Mouse (Mus musculus): ENCODE measurements around the gene Atp2a1.
A peak's percentile ranks its signal among the peaks of the same experiment; 100 is the strongest.
"Not testable (repeated sequence)": the region's sequence is repeated elsewhere in the genome, so short reads cannot be mapped to it uniquely, and the experiment has no call there.

Atp2a1 gene

DNA sequence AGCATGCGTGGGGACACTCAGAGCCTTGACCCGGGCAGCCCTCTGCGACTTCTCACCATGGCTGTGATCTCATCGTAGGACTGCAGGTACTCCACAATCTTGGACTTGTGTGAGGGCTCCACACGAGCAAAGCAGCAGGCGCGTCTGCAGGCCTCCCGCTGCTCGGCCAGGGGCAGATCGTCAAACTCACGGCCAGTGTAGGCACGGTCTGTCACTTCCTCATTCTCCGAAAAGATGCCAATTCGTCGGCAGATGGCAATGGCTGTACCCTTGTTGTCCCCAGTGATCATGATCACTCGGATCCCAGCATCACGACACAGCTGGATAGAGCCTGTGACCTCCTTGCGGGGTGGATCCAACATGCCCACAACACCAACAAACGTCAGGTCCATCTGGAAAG is 14.4 kb downstream of the Atp2a1 start:
- DNase-seq = no peak

DNA sequence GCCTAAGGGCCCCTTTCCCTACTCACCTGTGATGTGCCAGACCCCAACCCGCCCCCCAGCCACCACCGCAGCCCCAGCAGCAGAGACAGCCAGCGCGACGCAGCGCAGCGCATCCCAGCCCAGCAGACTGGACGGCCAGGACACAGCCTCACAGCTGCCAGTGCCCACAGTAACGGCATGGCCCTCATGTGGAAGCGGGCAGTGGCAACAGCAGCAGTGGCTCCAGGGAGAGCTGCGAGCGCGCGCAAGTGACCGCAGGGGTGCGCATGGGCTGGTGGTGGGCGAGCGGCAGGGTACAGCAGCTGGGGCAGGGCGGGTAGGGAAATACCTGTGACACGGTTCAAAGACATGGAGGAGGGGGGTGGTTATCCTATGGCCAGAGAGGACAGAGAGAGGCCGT is 16.7 kb downstream of the Atp2a1 start:
- DNase-seq = no peak

DNA sequence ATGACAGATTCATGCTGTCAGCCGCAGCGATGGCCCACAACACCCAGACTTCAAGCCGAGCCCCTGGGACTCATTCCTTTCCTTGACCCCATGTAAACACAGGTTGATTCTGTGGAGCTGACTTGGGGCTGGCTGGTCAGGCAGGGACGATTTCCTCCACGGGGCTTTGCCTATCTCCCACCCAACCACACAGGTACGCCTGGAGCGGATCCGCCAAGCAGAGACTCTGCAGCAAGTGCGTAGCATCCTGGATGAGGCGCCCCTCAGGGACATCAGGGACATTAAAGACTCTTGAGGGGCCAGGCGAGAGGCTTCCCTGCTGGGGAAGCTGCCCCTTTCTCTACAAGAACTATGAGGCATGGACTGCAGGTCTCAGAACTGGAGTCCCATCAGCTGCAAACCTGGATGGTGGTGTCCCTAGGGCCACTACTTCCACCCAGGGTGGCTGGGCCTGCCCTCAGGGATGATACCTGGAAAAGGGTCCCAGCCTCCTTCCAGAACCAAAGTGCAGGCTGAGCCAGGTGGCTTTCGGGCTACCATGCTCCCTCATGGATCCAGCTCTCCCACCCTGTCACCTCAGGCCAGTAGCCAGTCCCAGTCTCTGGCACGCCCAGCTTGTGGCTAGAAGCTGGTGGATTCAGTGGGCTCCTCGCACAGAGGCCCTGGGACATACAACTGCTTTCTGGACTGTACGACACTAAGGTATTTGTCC is 17.6 kb downstream of the Atp2a1 start:
- DNase-seq = no peak

DNA sequence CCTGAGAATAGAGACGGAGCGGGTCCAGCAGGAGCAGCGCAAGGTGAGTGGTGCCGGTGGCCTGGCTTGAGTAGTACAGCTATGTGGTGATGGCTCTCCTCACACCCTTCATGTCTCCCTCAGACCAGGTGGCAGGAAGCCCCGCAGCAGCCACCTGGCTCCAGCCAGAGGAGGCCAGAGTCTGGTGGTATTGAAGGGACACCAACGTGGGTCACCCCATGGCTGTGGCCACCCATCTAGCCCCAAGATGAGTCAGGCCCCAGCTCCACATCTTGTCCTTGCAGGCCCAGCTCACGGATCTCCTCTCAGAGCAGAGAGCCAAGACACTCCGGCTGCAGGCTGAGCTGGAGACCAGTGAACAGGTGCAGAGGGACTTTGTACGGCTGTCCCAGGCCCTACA is 18.4 kb downstream of the Atp2a1 start:
- no peak for DNase-seq

DNA sequence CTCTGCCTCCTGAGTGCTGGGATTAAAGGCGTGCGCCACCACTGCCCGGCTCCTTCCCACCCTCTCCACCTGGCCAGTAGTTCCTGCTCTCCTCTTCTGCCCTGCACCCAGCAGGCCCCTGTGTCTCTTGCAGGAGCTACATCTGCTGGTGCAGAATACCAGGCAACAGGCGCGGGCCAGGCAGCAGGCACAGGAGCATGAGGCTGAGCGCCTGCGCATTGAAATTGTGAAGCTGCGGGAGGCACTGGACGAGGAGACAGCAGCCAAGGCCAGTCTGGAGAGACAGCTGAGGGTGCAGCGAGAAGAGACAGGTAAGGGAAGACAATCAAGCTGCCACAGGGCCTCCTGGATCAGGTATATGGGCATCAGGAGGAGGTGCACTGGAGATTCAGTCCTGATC is 18.9 kb downstream of the Atp2a1 start:
- no peak for DNase-seq

DNA sequence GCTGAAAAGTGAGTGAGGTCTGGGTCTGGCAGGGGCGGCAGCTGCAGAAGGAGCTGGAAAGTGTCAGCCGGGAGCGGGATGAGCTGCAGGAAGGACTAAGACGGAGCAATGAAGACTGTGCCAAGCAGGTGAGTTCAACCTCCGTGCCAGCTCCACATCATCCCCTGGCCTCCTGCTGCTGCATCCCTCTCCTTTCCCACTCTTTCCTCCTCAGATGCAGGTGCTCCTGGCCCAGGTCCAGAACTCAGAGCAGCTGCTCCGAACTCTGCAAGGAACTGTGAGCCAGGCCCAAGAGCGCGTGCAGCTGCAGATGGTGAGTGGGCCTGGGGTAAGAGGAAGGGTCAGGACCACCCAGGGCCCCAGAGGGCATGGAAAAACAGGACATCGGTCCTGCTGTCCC is 22.8 kb downstream of the Atp2a1 start:
- no peak for DNase-seq

DNA sequence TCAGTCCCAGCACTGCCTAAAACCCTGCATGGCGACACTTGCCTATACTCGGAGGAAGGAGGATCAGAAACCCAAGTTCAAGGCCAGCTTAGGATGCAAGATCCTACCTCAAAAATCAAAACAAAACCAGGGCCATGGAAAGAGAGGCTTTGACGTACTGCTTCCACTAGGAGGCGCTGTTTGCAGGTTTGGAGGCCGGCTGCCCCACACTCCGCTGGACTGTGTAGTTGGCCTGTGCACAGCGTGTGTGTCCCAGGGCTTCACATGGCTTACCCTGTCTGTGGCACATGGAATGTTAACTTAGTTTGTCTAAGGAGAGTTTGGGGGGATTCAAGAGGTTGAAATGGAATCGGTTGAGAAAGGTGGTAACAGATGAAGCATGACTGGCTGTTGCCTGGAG is 26.1 kb downstream of the Atp2a1 start:
- DNase-seq = peak; percentile 47

DNA sequence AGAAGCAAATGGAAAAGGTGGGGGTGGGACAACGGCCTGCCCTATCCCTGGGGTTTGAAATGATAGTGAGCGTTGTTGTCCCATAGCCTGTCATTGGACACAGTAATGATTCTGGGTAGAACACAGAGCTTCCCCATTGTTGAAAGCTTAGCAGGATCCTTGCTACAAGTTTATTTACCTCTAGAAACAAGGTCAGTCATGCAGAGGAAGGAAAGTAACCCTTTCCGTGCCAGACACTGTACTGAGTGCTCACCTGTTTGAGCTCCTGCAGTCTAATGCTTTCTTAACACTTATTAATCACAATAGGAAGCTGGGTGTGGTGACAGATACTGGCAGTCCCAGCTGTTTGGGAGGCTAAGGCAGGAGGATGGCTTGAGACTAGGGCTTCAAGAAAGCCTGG is 27.1 kb downstream of the Atp2a1 start:
- DNase-seq = no peak

DNA sequence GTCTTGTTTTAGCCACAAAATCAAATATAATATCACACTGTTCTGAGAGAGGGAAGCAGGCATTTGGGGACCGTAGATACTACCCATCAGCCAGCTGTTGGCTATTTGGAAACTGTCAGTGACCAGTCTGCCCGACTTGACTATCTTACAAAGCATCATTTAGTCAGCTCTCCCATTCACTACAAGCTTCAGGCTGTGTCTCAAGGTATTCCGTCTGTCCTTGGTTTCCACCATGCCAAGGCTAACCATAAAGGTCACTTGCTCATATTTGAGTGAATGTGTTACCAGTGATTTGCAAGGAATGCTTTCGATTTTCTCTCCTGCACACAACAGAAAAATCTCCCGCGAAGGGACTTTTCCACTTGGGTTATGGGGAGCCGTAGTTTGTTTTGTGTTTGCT is 28.2 kb downstream of the Atp2a1 start:
- DNase-seq = no peak

DNA sequence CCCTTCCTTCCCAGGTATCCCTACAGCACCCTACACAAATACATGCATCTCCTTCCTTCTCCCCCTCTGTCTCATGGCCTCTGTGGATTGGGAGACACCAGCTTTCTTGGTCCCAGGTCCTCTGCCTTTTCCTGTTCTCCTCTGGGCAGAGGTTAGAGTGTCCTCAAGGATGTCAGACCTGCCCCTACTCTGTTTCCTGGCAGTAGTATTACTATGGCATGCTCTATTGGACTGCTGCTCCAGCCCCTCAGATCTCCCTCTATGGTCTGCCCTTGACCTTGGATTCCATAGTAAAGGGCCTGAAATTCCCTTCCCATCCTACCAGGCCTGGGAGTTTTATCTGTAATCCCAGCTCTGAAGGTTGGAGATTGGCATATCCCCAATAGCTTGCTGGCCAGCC is 32.7 kb downstream of the Atp2a1 start:
- no peak for DNase-seq

DNA sequence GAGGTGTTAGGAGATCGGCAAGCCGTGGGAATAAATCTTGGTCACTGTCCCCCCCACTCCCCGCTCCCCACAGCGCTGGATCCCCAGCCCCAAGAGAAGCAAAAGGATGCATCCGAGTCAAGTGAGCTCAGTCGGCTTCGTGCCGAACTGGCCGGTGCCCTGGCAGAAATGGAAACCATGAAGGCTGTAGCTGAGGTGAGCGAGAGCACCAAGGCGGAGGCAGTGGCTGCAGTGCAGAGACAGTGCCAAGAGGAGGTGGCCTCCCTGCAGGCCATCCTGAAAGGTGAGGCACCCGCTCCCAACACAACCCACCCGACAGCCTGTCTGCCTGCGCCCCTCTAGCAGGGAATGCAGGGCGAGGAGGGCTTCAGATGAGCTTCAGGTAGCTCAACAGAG is 33.4 kb downstream of the Atp2a1 start:
- no peak for DNase-seq

DNA sequence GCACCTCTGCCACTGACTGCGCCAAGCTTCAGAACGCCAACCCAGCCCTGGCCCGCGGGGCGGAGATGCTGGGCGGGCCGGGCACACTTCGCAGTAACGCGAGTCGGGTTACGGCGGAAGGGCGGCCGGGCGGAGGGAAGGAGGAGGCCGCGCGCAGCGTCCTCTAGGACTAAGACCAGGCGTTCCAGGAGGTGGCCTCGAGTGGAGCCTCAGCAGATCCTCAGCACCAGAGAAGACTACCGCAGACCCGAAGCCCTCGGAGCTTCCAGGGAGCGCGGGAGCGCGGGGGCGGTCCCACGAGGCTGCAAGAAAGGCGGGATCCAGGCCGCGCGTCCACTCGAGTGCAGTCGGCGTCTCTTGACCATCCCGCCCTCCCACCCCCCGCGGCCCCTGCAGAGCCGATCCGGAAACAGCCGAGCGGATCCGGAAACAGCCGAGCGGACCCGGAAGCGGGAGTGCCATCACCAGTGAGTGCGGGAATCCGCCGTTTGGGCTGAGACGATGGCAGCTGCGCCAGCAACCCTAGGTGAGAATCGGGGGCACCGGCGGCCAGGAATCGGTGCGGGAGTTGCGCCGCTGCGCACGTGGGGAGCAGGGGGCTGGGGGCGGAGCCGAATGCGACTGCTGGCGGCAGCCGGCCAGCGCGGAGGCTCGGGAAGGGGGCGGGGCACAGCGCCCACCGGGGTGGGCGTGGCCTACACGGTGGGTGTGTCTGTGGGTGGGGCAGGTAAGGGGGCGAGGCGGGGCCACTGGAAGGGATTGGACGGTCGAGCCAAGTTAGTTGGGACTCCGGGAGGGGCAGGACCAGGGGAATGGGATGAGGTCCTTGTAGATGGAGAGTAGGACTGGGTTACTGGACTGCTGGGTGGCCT is 34.0 kb downstream of the Atp2a1 start, which contains the start of gene Rabep2:
Gene Rabep2 (plus strand): TSS at position 129 of the 872 bp plus-strand sequence.
- DNase-seq = peak; percentile 99

DNA sequence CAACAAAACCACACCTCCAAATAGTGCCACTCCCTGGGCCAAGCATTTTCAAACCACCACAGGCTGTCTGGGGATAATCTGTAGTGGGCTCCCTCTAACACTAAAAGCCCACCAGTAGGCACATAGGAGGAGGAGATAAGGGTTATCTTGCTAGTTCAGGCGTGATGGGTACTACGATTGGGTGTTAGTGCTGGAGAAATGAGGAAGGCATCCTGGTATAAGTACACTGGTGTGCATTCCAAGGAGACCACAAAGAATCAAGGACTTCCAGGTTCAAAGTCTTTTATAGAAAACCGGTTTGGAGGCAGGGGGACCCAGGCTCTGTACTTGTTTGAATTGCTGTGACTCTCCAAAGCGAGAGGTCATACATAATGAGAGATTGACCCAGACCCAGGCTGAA is 34.8 kb downstream of the Atp2a1 start:
- peak; percentile 13 for DNase-seq

DNA sequence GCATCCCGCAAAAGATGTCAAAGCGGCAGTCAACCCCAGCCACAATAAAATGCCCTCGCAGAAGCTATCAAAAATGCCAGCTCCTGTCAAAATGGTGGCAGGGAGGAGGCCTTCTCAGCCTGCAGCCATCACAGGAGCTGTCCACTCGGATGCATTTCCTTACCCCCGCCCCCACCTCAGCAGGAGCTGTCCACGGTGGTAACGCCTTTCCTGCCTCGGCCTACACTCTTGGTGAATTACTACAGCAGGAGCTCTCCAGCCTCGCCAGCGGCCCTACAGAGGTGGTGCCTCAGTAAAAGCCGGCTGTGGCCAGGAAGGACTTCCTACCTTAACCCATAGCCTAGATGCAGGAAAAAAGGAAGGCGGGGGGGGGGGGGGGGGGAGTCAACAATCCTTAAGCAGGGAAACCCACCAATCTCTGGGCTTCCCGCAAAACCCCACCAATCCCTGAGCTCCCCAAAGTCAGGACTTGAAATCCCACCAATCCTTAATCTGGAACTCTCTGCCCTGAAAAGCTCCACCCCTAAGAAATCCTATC is 35.5 kb downstream of the Atp2a1 start:
- no peak for DNase-seq

DNA sequence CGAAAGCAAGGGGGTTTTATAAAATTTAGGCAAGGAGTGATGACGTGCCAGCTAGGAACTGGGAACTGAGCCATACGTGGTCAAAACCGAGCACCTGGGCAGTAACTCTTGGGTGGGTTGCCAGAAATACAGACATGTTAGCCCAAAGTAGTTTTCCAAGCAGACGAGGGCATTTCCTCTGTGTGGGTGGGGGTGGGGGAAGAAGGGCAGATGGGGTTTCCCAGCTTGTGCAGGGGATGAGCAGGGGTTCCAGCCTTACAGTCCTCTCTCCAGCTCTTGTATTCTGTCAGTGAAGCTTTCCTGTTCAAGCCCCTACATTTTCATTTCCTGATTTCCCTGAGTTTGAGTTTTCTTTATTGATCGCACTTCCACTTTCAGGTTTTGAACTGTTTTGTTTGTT is 38.7 kb downstream of the Atp2a1 start:
- DNase-seq = no peak

DNA sequence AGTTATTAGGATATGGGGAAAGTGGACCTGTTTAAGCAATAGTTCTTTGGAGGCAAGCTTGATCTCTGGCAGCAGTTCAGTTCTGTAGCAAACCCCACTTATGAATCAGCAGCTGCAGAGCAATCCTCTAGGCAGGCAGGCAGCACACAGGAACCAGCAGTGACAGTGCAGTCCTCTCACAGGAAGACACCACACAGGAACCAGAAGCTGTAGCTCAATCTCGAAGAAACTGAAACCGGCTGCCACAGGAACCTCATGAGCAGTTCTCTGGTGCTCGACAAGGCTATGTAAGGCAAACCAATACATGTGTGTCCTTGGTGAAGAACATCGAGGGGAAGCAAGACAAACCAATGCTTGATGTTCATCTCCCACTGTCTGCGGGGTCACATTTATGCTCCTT is 41.2 kb downstream of the Atp2a1 start:
- DNase-seq = no peak

DNA sequence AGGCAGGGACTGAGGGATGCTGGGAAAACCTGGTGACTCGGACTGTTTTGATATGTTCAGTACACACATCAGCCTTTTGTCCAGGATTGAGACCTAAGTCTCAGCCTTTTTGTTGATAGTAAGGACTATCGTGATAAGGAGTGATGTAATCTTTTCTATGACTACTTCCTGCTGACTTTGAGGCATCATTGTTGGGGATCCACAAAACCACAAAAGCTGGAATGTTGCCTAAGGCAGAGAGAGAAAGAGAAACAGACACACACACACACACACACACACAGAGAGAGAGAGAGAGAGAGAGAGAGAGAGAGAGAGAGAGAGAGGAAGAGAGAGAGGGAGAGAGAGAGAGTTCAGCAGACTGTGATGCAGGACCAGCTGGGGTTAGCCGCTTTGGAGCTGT is 44.4 kb downstream of the Atp2a1 start:
- DNase-seq = no peak

DNA sequence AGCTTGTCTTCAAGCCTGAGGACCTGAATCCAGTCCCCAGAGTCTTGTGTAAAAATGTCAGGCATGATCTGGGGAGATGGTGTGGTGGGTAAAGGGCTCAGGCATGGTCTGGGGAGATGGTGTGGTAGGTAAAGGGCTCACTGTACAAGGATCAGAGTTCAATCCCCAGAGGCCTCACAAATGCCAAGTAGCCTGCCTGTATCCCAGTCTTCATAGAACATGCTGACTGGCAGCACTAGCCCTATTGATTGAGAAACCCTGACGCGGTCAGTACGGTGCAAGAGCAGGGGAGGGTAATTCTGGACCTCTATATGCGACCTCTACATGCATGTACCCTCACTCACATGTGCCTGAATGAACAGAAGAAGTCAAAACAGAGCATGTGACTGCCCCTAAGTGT is 45.3 kb downstream of the Atp2a1 start:
- DNase-seq = no peak

DNA sequence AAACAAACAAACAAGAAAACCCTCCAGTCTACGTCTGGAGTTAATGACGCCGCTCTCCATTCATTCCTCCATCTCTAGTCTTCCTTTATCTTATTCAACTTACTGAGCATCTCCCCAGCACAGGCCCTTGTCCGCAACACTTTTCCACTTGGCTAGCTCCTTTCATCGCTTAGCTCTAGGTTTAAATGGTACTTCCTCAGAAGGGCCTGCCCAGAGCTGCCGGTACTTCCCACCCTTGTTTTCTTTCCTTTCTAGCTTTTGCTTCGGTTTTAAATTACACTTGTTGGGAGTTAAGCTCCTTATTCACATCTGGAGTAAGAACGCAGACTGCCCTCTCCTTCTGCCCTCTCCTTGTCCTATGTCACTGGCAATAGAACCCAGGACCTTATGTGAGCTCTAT is 45.9 kb downstream of the Atp2a1 start:
- DNase-seq = no peak

DNA sequence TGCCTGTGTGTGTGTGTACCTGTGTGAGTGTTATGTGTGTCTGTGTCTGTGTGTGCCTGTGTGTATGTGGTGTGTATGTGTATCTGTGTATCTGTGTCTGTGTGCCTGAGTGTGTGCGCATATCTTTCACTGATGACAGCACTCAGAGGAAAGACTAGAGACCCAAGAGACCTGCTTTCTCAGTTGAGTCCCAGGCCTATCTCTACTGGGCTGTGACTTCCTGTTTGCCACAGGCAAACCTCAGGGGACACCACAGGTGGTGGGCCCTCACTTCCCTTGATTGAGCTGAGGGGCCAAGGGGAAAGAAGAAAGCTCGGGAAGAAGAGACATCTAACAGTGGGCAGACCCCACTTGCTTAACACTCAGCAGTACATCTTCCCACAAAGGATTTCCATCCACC is 46.3 kb downstream of the Atp2a1 start:
- DNase-seq = no peak

DNA sequence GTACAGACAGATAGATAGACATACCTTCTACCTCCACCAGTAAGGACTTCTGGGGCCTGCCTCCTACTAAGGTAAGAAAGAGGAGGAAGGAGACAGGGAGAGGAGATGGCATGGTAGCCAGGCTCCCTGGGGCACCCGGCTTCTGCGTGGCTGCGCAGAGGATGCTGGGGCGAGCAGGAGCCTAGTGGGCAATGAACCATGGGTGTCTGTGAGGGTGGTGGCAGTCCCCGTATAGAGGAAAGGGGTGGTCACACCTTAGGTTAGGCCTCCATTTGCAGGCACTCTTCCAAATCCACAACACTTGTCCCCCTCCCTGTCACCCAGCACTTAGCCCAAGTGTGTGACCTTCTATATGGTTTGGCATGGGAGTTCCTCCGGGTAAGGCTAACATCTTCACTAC is 48.2 kb downstream of the Atp2a1 start, which contains the start of gene Cd19:
Gene Cd19 (minus strand): TSS at position 165 of the 400 bp plus-strand sequence.
- DNase-seq = no peak

DNA sequence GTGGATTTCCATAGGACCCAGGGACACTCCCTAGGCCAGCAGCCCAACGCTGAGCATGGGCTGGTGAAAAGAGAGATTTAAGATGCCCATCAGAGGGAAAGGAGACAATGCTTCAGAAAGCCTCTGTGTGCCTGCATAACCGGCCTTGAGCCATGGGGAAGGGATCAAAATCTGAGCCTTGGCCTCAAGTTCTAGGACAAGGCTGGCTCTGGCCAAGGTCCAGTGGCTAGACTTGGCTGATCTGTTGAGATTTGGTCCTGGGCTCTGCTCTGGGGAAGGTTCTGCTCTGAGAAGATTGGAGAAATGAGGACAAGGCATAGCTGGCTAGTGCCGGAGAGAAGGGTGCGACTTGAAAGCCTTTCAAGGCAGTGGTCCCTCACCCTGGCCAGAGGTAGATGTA is 51.8 kb downstream of the Atp2a1 start:
- no peak for DNase-seq

DNA sequence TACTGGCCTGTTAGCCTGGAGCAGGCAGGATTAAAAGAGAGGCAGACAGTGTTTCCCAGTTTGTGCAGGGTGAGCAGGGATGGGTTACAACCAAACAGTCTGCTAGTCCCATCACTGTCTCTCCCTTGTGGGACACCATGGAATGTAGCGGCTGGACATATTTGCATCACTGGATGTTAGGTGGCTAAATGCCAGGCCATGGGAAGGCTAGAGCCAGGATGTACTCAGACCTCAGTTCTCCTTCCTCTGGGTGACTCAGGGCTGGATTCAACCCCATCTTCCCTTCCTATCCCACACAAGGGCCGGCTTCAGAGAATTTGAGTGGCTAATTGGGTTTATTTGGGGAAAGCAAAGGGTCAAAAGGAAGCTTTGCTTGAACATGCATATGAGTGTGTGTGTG is 54.2 kb downstream of the Atp2a1 start:
- no peak for DNase-seq

DNA sequence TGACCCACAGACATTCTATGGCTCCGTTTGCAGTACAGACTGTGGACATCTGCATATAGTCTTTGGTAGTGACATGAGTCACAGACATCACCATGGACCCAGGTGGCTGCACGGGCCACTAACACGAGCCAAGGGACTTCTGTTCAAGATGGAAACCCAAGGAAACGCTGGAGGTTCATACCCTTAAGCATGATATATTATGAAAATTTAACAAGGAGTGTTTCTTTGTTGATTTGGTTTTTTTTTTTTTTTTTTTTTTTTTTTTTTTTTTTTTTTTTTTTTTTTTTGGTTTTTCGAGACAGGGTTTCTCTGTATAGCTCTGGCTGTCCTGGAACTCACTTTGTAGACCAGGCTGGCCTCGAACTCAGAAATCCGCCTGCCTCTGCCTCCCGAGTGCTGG is 60.4 kb downstream of the Atp2a1 start:
- not testable (repeated sequence) for DNase-seq
